Mouse (Mus musculus) CD8-positive naive resting alpha-beta T cell, adult 2 months (primary cell): ENCODE data around the gene Nudcd2.

ENCODE experiments used
- DNase-seq, 2 experiments: peaks; one replicate each; pipeline ENCODE4 v3.0.0; 2022; ENCODE audit warnings: low read depth in 2 of 2, low spot score in 2 of 2

The Nudcd2 gene

GRCm38 (mm10) chr11:40755109-40755627 is 21.7 kb downstream of the Nudcd2 start, which contains the start of gene Ccng1:
TSS of gene Ccng1 (minus strand) at chr11:40755311.
- peak; percentile 62 to 65 for DNase-seq

GRCm38 (mm10) chr11:40755968-40756367 is 22.5 kb downstream of the Nudcd2 start:
- no peak for DNase-seq

GRCm38 (mm10) chr11:40759896-40760295 is 26.4 kb downstream of the Nudcd2 start:
- DNase-seq, result no peak

GRCm38 (mm10) chr11:40763395-40763794 is 29.9 kb downstream of the Nudcd2 start:
- DNase-seq, result peak in 1 of 2 experiments; percentile 29

- no peak for DNase-seq
Observed at GRCm38 (mm10) chr11:40764690-40765089, 31.2 kb downstream of the Nudcd2 start.

GRCm38 (mm10) chr11:40775315-40776269 is 42.1 kb downstream of the Nudcd2 start:
- no peak for DNase-seq

GRCm38 (mm10) chr11:40781857-40782256 is 48.4 kb downstream of the Nudcd2 start:
- no peak for DNase-seq

- no peak for DNase-seq
Observed at GRCm38 (mm10) chr11:40783346-40783745, 49.9 kb downstream of the Nudcd2 start.

GRCm38 (mm10) chr11:40784326-40784725 is 50.9 kb downstream of the Nudcd2 start:
- DNase-seq, result no peak

GRCm38 (mm10) chr11:40786900-40787299 is 53.4 kb downstream of the Nudcd2 start:
- no peak for DNase-seq
